Mouse (Mus musculus): ENCODE measurements around the gene Mtfp1. TPM values are rescaled to one million over a fixed set of nuclear protein-coding genes. Genes with fewer than 3 reads are reported as not detected.
"Not testable (repeated sequence)": the region's sequence is repeated elsewhere in the genome, so short reads cannot be mapped to it uniquely, and the experiment has no call there.

The Mtfp1 gene
- polyA plus RNA-seq, 1 experiment, result 11.6 TPM

DNA sequence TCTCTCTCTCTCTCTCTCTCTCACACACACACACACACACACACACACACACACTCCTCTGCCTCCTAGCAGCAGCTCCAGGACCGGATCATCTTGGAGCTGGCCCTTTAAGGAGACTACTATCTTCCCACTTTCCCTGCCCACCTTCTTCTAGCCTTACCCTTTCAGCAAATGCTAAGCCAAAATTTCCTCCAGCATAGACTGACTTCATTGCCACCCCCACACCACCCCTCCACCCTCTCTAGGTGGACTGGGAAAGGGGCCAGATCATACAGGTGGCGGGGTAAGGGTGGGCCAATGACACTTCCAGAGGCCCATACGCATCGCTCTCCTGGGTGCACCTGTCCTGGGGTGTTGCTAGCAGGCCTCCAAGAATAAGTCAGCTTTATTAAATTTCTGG, 20.2 kb upstream of the Mtfp1 start:
- Histone ChIP-seq H3K27ac (ENCODE audit: control insufficient read depth, insufficient read depth, low read length) (no peak overlapping the region), H3K4me3 (ENCODE audit: control insufficient read depth, insufficient read depth, low read length) (no peak overlapping the region), H3K27me3 (ENCODE audit: control insufficient read depth, insufficient read depth, low read length) (peaks cover 8% of the 10 kb centered on the region; the same call in 1 of the 2 replicates), H3K4me1 (replicated peaks; ENCODE audit: control insufficient read depth, insufficient read depth, low read length) (peaks cover 4% of the 10 kb centered on the region; the same call in 1 of the 2 replicates), H3K36me3 (ENCODE audit: control insufficient read depth, insufficient read depth, low read length) (no peaks in the 10 kb centered on the region)
- DNase-seq, result no peak
- no peak for TF ChIP-seq CTCF (IDR thresholded peaks at IDR 0.05; ENCODE audit: borderline replicate concordance, control insufficient read depth, extremely low read depth, insufficient read depth, low read length, poor library complexity)
- TF ChIP-seq POLR2A (IDR thresholded peaks at IDR 0.05; ENCODE audit: control insufficient read depth, extremely low read depth, insufficient read depth, low read length, poor library complexity), result no peak
- 97% methylated on average over 4 of the region's 4 CpGs for WGBS

DNA sequence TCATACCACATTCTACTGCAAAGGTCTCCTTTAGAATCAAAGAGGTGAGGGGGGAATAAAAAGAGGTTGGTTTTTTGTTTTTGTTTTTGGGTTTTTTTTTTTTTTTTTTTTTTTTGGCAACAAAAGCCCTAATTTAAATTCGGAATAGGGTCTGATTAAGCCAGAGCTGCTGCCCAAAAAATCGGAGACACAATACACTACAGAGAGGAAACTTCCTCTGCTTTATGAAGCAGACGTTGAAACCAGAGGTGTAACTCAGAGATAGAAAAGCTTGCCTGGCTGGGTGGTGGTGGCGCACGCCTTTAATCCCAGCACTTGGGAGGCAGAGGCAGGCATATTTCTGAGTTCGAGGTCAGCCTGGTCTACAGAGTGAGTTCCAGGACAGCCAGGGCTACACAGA, 19.3 kb upstream of the Mtfp1 start:
- DNase-seq; H3K36me3 ChIP-seq (ENCODE audit: control insufficient read depth, insufficient read depth, low read length); H3K4me3 ChIP-seq (ENCODE audit: control insufficient read depth, insufficient read depth, low read length); H3K27ac ChIP-seq (ENCODE audit: control insufficient read depth, insufficient read depth, low read length); H3K4me1 ChIP-seq (replicated peaks; ENCODE audit: control insufficient read depth, insufficient read depth, low read length); H3K27me3 ChIP-seq (ENCODE audit: control insufficient read depth, insufficient read depth, low read length): not testable (repeated sequence)
- 89% methylated on average over 6 of the region's 6 CpGs for WGBS

DNA sequence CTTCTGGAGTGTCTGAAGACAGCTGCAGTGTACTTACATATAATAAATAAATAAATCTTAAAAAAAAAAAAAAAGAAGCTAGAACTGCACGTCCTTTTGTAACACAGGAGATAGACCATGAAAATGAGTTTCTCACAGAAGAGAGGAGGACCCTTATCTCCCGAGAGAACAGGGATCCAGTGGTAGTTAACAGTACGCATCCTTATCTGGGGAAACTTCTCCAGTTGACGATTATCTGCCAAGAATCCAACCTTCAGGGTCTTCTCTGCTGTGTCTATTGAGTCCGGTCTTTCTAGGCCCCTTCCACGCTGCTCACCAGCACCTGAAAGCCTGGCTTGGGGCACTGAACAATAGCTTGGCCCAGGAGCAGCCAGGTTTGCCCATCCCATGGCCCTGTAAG, 18.7 kb upstream of the Mtfp1 start:
- Histone ChIP-seq H3K4me1 (replicated peaks; ENCODE audit: control insufficient read depth, insufficient read depth, low read length) (peaks cover 4% of the 10 kb centered on the region; the same call in 1 of the 2 replicates), H3K27ac (ENCODE audit: control insufficient read depth, insufficient read depth, low read length) (no peak overlapping the region), H3K27me3 (ENCODE audit: control insufficient read depth, insufficient read depth, low read length) (peaks cover 8% of the 10 kb centered on the region; the same call in 1 of the 2 replicates), H3K36me3 (ENCODE audit: control insufficient read depth, insufficient read depth, low read length) (no peaks in the 10 kb centered on the region), H3K4me3 (ENCODE audit: control insufficient read depth, insufficient read depth, low read length) (no peak overlapping the region)
- WGBS, result 90% methylated on average over 6 of the region's 6 CpGs
- TF ChIP-seq POLR2A (IDR thresholded peaks at IDR 0.05; ENCODE audit: control insufficient read depth, extremely low read depth, insufficient read depth, low read length, poor library complexity) (no peak), CTCF (IDR thresholded peaks at IDR 0.05; ENCODE audit: borderline replicate concordance, control insufficient read depth, extremely low read depth, insufficient read depth, low read length, poor library complexity) (no peak)
- no peak for DNase-seq

DNA sequence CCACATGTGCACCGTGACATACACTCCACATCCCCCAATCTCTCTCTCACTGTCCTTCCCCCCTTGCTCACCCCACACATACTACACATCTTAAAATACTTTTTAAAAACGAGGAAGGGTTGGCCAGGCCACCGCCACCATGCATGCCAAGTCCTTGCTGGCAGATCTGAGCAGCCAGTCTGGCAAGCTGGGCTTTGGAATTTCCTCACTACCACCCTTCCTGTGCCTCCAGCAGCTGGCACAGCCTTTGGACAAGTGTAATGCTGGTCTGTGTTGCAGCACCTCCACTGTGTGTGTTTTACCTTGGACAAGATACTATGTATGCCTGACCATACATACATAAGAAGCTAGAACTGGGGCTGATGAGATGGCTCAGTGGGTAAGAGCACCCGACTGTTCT, 18.3 kb upstream of the Mtfp1 start:
- no peak overlapping the region for H3K4me3 ChIP-seq (ENCODE audit: control insufficient read depth, insufficient read depth, low read length)
- H3K27me3 ChIP-seq (ENCODE audit: control insufficient read depth, insufficient read depth, low read length), result peaks cover 4% of the 10 kb centered on the region; the same call in 1 of the 2 replicates
- 82% methylated on average over 4 of the region's 4 CpGs for WGBS
- H3K27ac ChIP-seq (ENCODE audit: control insufficient read depth, insufficient read depth, low read length), result no peak overlapping the region
- peaks cover 4% of the 10 kb centered on the region; the same call in 1 of the 2 replicates for H3K4me1 ChIP-seq (replicated peaks; ENCODE audit: control insufficient read depth, insufficient read depth, low read length)
- no peak for DNase-seq
- TF ChIP-seq CTCF (IDR thresholded peaks at IDR 0.05; ENCODE audit: borderline replicate concordance, control insufficient read depth, extremely low read depth, insufficient read depth, low read length, poor library complexity), result no peak
- TF ChIP-seq POLR2A (IDR thresholded peaks at IDR 0.05; ENCODE audit: control insufficient read depth, extremely low read depth, insufficient read depth, low read length, poor library complexity), result no peak
- H3K36me3 ChIP-seq (ENCODE audit: control insufficient read depth, insufficient read depth, low read length), result no peaks in the 10 kb centered on the region

DNA sequence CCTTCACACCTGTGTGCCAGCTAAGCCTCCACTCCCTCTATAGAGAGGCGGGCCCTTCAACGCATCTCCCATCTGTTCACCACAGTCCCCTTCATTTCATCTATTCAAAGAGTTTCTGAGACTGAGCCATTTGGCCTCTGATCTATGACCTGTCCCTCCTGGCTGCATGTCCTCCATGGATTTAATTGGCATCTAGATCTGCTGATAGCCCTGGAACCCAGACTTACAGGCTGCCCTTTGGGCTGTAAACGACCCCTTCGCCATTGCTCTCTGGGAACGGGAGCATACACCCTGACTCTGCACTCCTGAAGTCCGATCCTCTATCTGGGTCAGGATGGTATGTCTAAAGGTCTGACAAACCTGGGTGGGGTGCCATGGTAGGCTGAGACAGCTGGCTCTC, 17.6 kb upstream of the Mtfp1 start:
- WGBS, result 93% methylated on average over 6 of the region's 6 CpGs
- no peak for TF ChIP-seq POLR2A (IDR thresholded peaks at IDR 0.05; ENCODE audit: control insufficient read depth, extremely low read depth, insufficient read depth, low read length, poor library complexity)
- no peak for TF ChIP-seq CTCF (IDR thresholded peaks at IDR 0.05; ENCODE audit: borderline replicate concordance, control insufficient read depth, extremely low read depth, insufficient read depth, low read length, poor library complexity)
- no peak overlapping the region for H3K27ac ChIP-seq (ENCODE audit: control insufficient read depth, insufficient read depth, low read length)
- DNase-seq, result no peak
- no peak overlapping the region for H3K4me3 ChIP-seq (ENCODE audit: control insufficient read depth, insufficient read depth, low read length)
- H3K27me3 ChIP-seq (ENCODE audit: control insufficient read depth, insufficient read depth, low read length), result no peaks in the 10 kb centered on the region; the same call in 1 of the 2 replicates
- no peaks in the 10 kb centered on the region for H3K4me1 ChIP-seq (replicated peaks; ENCODE audit: control insufficient read depth, insufficient read depth, low read length)
- no peaks in the 10 kb centered on the region for H3K36me3 ChIP-seq (ENCODE audit: control insufficient read depth, insufficient read depth, low read length)

DNA sequence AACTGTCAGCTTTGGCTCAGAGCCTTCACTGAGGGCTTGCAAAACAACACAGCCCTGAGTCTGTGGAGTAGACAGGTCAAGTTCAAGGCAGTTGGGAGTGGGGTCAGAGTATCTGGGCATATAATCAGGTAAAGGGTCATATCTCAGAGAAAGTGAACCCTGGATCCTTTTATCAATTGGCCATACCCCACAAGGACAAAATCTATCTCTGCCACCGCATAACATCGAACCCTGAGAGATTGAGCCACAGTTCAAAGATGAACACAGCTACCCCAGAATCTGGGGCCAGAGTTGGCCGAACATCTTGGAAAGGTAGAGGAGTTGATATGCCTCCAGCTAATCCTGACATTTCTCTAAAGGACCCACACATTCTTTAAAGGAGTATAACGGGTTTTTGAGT, 16.8 kb upstream of the Mtfp1 start:
- H3K27ac ChIP-seq (ENCODE audit: control insufficient read depth, insufficient read depth, low read length), result no peak overlapping the region
- H3K4me3 ChIP-seq (ENCODE audit: control insufficient read depth, insufficient read depth, low read length), result no peak overlapping the region
- WGBS, result 96% methylated on average over 4 of the region's 4 CpGs
- H3K27me3 ChIP-seq (ENCODE audit: control insufficient read depth, insufficient read depth, low read length), result no peaks in the 10 kb centered on the region
- no peaks in the 10 kb centered on the region for H3K4me1 ChIP-seq (replicated peaks; ENCODE audit: control insufficient read depth, insufficient read depth, low read length)
- TF ChIP-seq POLR2A (IDR thresholded peaks at IDR 0.05; ENCODE audit: control insufficient read depth, extremely low read depth, insufficient read depth, low read length, poor library complexity) (no peak), CTCF (IDR thresholded peaks at IDR 0.05; ENCODE audit: borderline replicate concordance, control insufficient read depth, extremely low read depth, insufficient read depth, low read length, poor library complexity) (no peak)
- H3K36me3 ChIP-seq (ENCODE audit: control insufficient read depth, insufficient read depth, low read length), result no peaks in the 10 kb centered on the region
- no peak for DNase-seq

DNA sequence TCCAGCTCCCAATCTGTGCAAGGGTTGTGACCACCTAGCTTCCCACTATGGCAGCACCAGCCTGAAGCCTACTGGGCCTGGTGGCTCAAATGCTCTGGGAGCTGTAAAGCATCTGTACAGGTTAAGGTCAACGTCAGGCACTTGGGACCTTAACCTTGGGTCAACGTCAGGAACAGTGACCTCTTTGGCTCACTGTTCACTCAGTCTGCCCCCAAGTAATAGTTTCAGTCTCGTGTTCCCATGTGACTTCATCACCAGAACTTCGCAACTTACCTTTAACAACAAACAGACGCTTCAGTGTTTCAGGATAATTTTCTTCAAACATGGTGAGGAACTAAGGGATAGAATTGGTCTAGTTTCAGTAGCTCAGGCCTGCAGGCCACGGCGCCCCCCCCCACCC, 13.4 kb upstream of the Mtfp1 start:
- Histone ChIP-seq H3K36me3 (ENCODE audit: control insufficient read depth, insufficient read depth, low read length) (no peaks in the 10 kb centered on the region), H3K27me3 (ENCODE audit: control insufficient read depth, insufficient read depth, low read length) (no peaks in the 10 kb centered on the region), H3K4me1 (replicated peaks; ENCODE audit: control insufficient read depth, insufficient read depth, low read length) (no peaks in the 10 kb centered on the region), H3K27ac (ENCODE audit: control insufficient read depth, insufficient read depth, low read length) (no peak overlapping the region), H3K4me3 (ENCODE audit: control insufficient read depth, insufficient read depth, low read length) (no peak overlapping the region)
- TF ChIP-seq POLR2A (IDR thresholded peaks at IDR 0.05; ENCODE audit: control insufficient read depth, extremely low read depth, insufficient read depth, low read length, poor library complexity), result no peak
- TF ChIP-seq CTCF (IDR thresholded peaks at IDR 0.05; ENCODE audit: borderline replicate concordance, control insufficient read depth, extremely low read depth, insufficient read depth, low read length, poor library complexity), result no peak
- no peak for DNase-seq
- 91% methylated on average over 7 of the region's 7 CpGs for WGBS

DNA sequence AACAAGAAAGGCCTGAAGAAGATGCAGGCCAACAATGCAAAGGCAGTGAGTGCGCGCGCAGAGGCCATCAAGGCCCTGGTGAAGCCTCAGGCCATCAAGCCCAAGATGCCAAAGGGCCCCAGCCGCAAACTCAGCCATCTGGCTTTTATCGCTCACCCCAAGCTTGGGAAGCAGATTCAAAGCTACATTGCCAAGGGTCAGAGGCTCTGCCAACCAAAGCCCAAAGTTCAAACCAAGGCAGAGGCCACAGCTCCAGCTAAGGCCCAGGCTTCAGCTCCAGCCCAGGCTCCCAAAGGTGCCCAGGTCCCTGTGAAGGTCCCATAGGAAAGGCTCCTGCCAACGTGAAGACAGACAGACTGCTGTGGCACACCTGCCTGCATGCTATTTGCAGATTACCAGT, 12.7 kb upstream of the Mtfp1 start:
- 94% methylated on average over 6 of the region's 6 CpGs for WGBS
- DNase-seq; H3K27me3 ChIP-seq (ENCODE audit: control insufficient read depth, insufficient read depth, low read length); H3K36me3 ChIP-seq (ENCODE audit: control insufficient read depth, insufficient read depth, low read length); H3K4me3 ChIP-seq (ENCODE audit: control insufficient read depth, insufficient read depth, low read length); H3K27ac ChIP-seq (ENCODE audit: control insufficient read depth, insufficient read depth, low read length); H3K4me1 ChIP-seq (replicated peaks; ENCODE audit: control insufficient read depth, insufficient read depth, low read length): not testable (repeated sequence)

All from thymus, adult 2 months (tissue).